Comparison of ENCODE assay signal across 31 mouse cellular contexts in the genomic region with DNA sequence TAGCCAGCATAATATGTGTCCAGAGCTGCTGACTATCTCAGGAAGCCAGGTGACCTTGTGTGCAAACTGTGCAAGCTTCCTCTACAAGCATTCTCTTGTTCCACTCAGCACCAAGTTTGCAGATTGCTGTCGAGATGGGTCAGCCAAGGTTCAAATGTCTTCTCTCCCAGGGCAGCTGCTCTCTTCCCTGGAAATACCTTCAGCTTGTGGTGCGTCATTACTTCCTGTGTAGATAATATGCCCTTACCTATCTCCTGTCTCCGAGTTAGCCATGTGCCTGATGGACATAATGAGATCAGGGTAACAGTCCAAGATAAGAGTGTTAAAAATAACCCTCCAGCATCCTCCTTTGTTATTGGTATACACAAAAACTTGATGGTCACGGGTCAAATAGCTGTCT.
DNase-seq lines count a peak whose midpoint lies in the region; ATAC-seq lines count a peak whose summit lies in the region.
"Had no signal": no experiment of that assay in that cellular context is flagged by ENCODE, and none has a peak within 500 bp of the region (broad histone marks: within the 10 kb centered on the region; RNA-seq: fewer than 3 reads in every experiment).

No protein-coding gene starts in this region.

- no peaks in the 10 kb centered on the region for H3K36me3 ChIP-seq in heart, embryonic 10.5 days
- H3K36me3 ChIP-seq in heart, embryonic 13.5 days = no peaks in the 10 kb centered on the region
- H3K36me3 ChIP-seq in heart, embryonic 16.5 days (ENCODE audit: control insufficient read depth, insufficient read depth) = no peaks in the 10 kb centered on the region
- H3K36me3 ChIP-seq: embryonic facial prominence, embryonic 10.5 days; embryonic facial prominence, embryonic 13.5 days; forebrain, embryonic 12.5 days; forebrain, embryonic 15.5 days; G1E; hindbrain, embryonic 10.5 days; hindbrain, embryonic 13.5 days; intestine, embryonic 15.5 days; kidney, embryonic 15.5 days had no signal

- no peak overlapping the region for H3K27ac ChIP-seq in heart, embryonic 10.5 days
- H3K27ac ChIP-seq in heart, embryonic 13.5 days (replicated peaks) = 0 out of 2 replicates have a peak overlapping the region, but pooled peaks have one; percentile 26
- H3K27ac ChIP-seq in heart, embryonic 16.5 days (ENCODE audit: low read length) = no peak overlapping the region
- H3K27ac ChIP-seq: embryonic facial prominence, embryonic 10.5 days; embryonic facial prominence, embryonic 13.5 days; forebrain, embryonic 12.5 days; forebrain, embryonic 15.5 days; hindbrain, embryonic 10.5 days; hindbrain, embryonic 13.5 days; intestine, embryonic 15.5 days; kidney, embryonic 15.5 days had no signal

- WGBS in heart, embryonic 10.5 days = 13% methylated on average over 4 of the region's 4 CpGs
- WGBS in heart, embryonic 13.5 days = 7% methylated on average over 4 of the region's 4 CpGs
- 9% methylated on average over 4 of the region's 4 CpGs for WGBS in heart, embryonic 16.5 days

- H3K27me3 ChIP-seq in heart, embryonic 10.5 days (ENCODE audit: insufficient read depth, poor library complexity, severe bottlenecking) = no peaks in the 10 kb centered on the region
- no peaks in the 10 kb centered on the region for H3K27me3 ChIP-seq in heart, embryonic 13.5 days (replicated peaks)
- no peaks in the 10 kb centered on the region for H3K27me3 ChIP-seq in heart, embryonic 16.5 days (ENCODE audit: control insufficient read depth, insufficient read depth, low read length)
- H3K27me3 ChIP-seq: CH12.LX; embryonic facial prominence, embryonic 13.5 days; forebrain, embryonic 12.5 days; forebrain, embryonic 15.5 days; intestine, embryonic 15.5 days; kidney, embryonic 15.5 days; Patski had no signal

- peaks cover 8% of the 10 kb centered on the region; the same call in 1 of the 2 replicates for H3K4me1 ChIP-seq in heart, embryonic 10.5 days
- H3K4me1 ChIP-seq in heart, embryonic 13.5 days = peaks cover 15% of the 10 kb centered on the region
- H3K4me1 ChIP-seq in heart, embryonic 16.5 days (ENCODE audit: control insufficient read depth, insufficient read depth, low read length) = peaks cover 4% of the 10 kb centered on the region; the same call in 1 of the 2 replicates
- H3K4me1 ChIP-seq: intestine, embryonic 15.5 days; kidney, embryonic 15.5 days had no signal

- H3K4me2 ChIP-seq in heart, embryonic 13.5 days = no peak overlapping the region; the same call in 1 of the 2 replicates
- H3K4me2 ChIP-seq in heart, embryonic 16.5 days (ENCODE audit: low read depth, low read length) = no peak overlapping the region
- H3K4me2 ChIP-seq: embryonic facial prominence, embryonic 13.5 days; forebrain, embryonic 12.5 days; forebrain, embryonic 15.5 days; hindbrain, embryonic 13.5 days; intestine, embryonic 15.5 days; kidney, embryonic 15.5 days had no signal

- H3K4me3 ChIP-seq in heart, embryonic 10.5 days = no peak overlapping the region
- no peak overlapping the region for H3K4me3 ChIP-seq in heart, embryonic 13.5 days
- no peak overlapping the region for H3K4me3 ChIP-seq in heart, embryonic 16.5 days (ENCODE audit: low read length)
- H3K4me3 ChIP-seq: embryonic facial prominence, embryonic 10.5 days; embryonic facial prominence, embryonic 13.5 days; erythroblast, embryonic 14.5 days; forebrain, embryonic 12.5 days; forebrain, embryonic 15.5 days; hindbrain, embryonic 10.5 days; hindbrain, embryonic 13.5 days; intestine, embryonic 15.5 days; kidney, embryonic 15.5 days had no signal

- DNase-seq in heart, embryonic 10.5 days (ENCODE audit: low spot score) = peak; percentile 77
- DNase-seq in heart, postnatal 14 days = no peak
- DNase-seq in heart, adult 18-20 months = no peak
- DNase-seq in heart, adult 9 months (ENCODE audit: low spot score in 2 of 2) = no peak
- DNase-seq in kidney, postnatal 14 days = peak; percentile 1
- DNase-seq in kidney, postnatal 25 days = no peak
- DNase-seq: adrenal gland, postnatal 14 days; B cell, adult 2 months; cerebellum, adult 11-12 months; cerebellum, adult 8-10 months; cerebellum, postnatal 10 days; cerebellum, postnatal 36 days; embryo, embryonic 11 days; gastrocnemius, postnatal 25 days; kidney, adult 11 months; kidney, adult 8-10 months had no signal

- no peak overlapping the region for H3K9ac ChIP-seq in heart, embryonic 13.5 days
- H3K9ac ChIP-seq in heart, embryonic 16.5 days (ENCODE audit: low read length) = no peak overlapping the region
- H3K9ac ChIP-seq: embryonic facial prominence, embryonic 13.5 days; forebrain, embryonic 12.5 days; forebrain, embryonic 15.5 days; hindbrain, embryonic 13.5 days; intestine, embryonic 15.5 days; kidney, embryonic 15.5 days had no signal

- ATAC-seq in heart, embryonic 13.5 days (ENCODE audit: extremely low read depth, insufficient number of reproducible peaks, low FRiP score, low TSS enrichment) = 0 out of 2 replicates have a peak, but pooled peaks have one; percentile 37
- ATAC-seq in heart, embryonic 16.5 days (replicated peaks; ENCODE audit: extremely low read depth, insufficient read depth, low FRiP score) = peak; percentile 63
- ATAC-seq: forebrain, embryonic 15.5 days; hindbrain, embryonic 16.5 days; intestine, embryonic 15.5 days; Patski had no signal

- intact Hi-C loops in heart, postnatal 14 days (cut with DNase I) = no loop called here

- no peaks in the 10 kb centered on the region for H3K9me3 ChIP-seq in heart, embryonic 10.5 days
- H3K9me3 ChIP-seq in heart, embryonic 13.5 days = no peaks in the 10 kb centered on the region
- H3K9me3 ChIP-seq in heart, embryonic 16.5 days (replicated peaks; ENCODE audit: control insufficient read depth, low read length) = no peaks in the 10 kb centered on the region
- H3K9me3 ChIP-seq: embryonic facial prominence, embryonic 10.5 days; embryonic facial prominence, embryonic 13.5 days; forebrain, embryonic 12.5 days; forebrain, embryonic 15.5 days; G1E; intestine, embryonic 15.5 days; kidney, embryonic 15.5 days had no signal

Comparison
In these comparisons a context has a peak if more than half of its experiments do, and no peak if none do; other contexts are left out.
1. DNase-seq: peak in heart, embryonic 10.5 days (single experiment) and kidney, postnatal 14 days (single experiment); none in heart, postnatal 14 days (0 of 2), heart, adult 18-20 months (0 of 2), heart, adult 9 months (0 of 2) and kidney, postnatal 25 days (0 of 2).